ENCODE assay signal across 8 mouse cellular contexts in genomic region chr1:51333557-51334285, GRCm38 (mm10). TPM values are rescaled to one million over a fixed set of nuclear protein-coding genes. Genes with fewer than 3 reads are reported as not detected.
DNase-seq lines count a peak whose midpoint lies in the region; ATAC-seq and TF ChIP-seq lines count a peak whose summit lies in the region.

No protein-coding gene starts in this region.

- no peaks in the 10 kb centered on the region for H3K27me3 ChIP-seq in heart, embryonic 14.5 days (ENCODE audit: control insufficient read depth, insufficient read depth, low read length)
- H3K27me3 ChIP-seq in liver, embryonic 11.5 days (replicated peaks; ENCODE audit: control insufficient read depth, insufficient read depth, low read length) = no peaks in the 10 kb centered on the region
- no peaks in the 10 kb centered on the region for H3K27me3 ChIP-seq in stomach, embryonic 16.5 days (ENCODE audit: control insufficient read depth, insufficient read depth, low read length)

- TF ChIP-seq CTCF in brain, embryonic 14.5 days (IDR thresholded peaks at IDR 0.05; ENCODE audit: borderline replicate concordance, extremely low read depth, insufficient read depth, insufficient read length) = peak; percentile 80; the same call in 1 of the 2 replicates

- no peak for TF ChIP-seq POLR2A in brain, embryonic 14.5 days (IDR thresholded peaks at IDR 0.05; ENCODE audit: borderline replicate concordance, extremely low read depth, insufficient read depth, insufficient read length, poor library complexity, severe bottlenecking)

- no peaks in the 10 kb centered on the region for H3K36me3 ChIP-seq in heart, embryonic 14.5 days (ENCODE audit: control insufficient read depth, insufficient read depth, low read length)
- no peaks in the 10 kb centered on the region for H3K36me3 ChIP-seq in liver, embryonic 11.5 days (ENCODE audit: control insufficient read depth, insufficient read depth, low read length)
- no peaks in the 10 kb centered on the region for H3K36me3 ChIP-seq in stomach, embryonic 16.5 days (ENCODE audit: control insufficient read depth, insufficient read depth, low read length)

- 7% methylated on average over 18 of the region's 18 CpGs for WGBS in heart, embryonic 14.5 days
- 18% methylated on average over 18 of the region's 18 CpGs for WGBS in liver, embryonic 11.5 days
- 10% methylated on average over 18 of the region's 18 CpGs for WGBS in stomach, embryonic 16.5 days

- peak; percentile 77; the same call in 1 of the 2 replicates for ATAC-seq in heart, embryonic 14.5 days (ENCODE audit: insufficient number of reproducible peaks, insufficient read depth, low FRiP score, low read depth)
- peak; percentile 67 for ATAC-seq in liver, embryonic 11.5 days (replicated peaks; ENCODE audit: low FRiP score)
- ATAC-seq in stomach, embryonic 16.5 days (ENCODE audit: insufficient read depth, low FRiP score) = peak; percentile 77; the same call in 1 of the 2 replicates

- peak overlapping the region; percentile 64 to 75 for H3K27ac ChIP-seq in heart, embryonic 14.5 days (replicated peaks in 1 of 2; ENCODE audit: control insufficient read depth in 1 of 2, insufficient read depth in 1 of 2, low read depth in 2 of 2, low read length in 2 of 2)
- no peak overlapping the region for H3K27ac ChIP-seq in liver, embryonic 11.5 days (ENCODE audit: low read depth, low read length)
- 0 out of 2 replicates have a peak overlapping the region, but pooled peaks have one; percentile 13 for H3K27ac ChIP-seq in stomach, embryonic 16.5 days (ENCODE audit: low read length)

- peak overlapping the region; percentile 78 for H3K4me2 ChIP-seq in heart, embryonic 14.5 days (ENCODE audit: low read length)
- H3K4me2 ChIP-seq in liver, embryonic 11.5 days = peak overlapping the region; percentile 62
- H3K4me2 ChIP-seq in stomach, embryonic 16.5 days (ENCODE audit: low read depth, low read length) = peak overlapping the region; percentile 65

- peak; percentile 49 for DNase-seq in CD4-positive helper T cell, adult 2 months (ENCODE audit: low read depth, low spot score)
- DNase-seq in brain, embryonic 14.5 days (ENCODE audit: low read depth) = peak; percentile 96
- DNase-seq in fibroblast of lung, adult 2 months (ENCODE audit: low read depth) = peak; percentile 61
- DNase-seq in kidney, postnatal 10 days = peak; percentile 92
- DNase-seq in liver, embryonic 11.5 days (ENCODE audit: low spot score) = peak; percentile 64
- DNase-seq in naive thymus-derived CD4-positive, alpha-beta T cell, adult 2 months (ENCODE audit: low read depth) = peak; percentile 77

- H3K9ac ChIP-seq in heart, embryonic 14.5 days (ENCODE audit: low read length) = peak overlapping the region; percentile 70
- no peak overlapping the region for H3K9ac ChIP-seq in liver, embryonic 11.5 days (ENCODE audit: low read depth, low read length)
- peak overlapping the region; percentile 58 for H3K9ac ChIP-seq in stomach, embryonic 16.5 days (ENCODE audit: low read length)

- peaks cover 7 to 12% of the 10 kb centered on the region in 2 experiments; a peak in 2 of 4 replicates for H3K4me1 ChIP-seq in heart, embryonic 14.5 days (ENCODE audit: control insufficient read depth in 2 of 2, insufficient read depth in 2 of 2, low read length in 2 of 2)
- no peaks in the 10 kb centered on the region for H3K4me1 ChIP-seq in liver, embryonic 11.5 days (replicated peaks; ENCODE audit: control insufficient read depth, insufficient read depth, low read length)
- peaks cover 8% of the 10 kb centered on the region for H3K4me1 ChIP-seq in stomach, embryonic 16.5 days (ENCODE audit: control insufficient read depth, insufficient read depth, low read length)

- H3K4me3 ChIP-seq in heart, embryonic 14.5 days (ENCODE audit: control insufficient read depth in 1 of 2, insufficient read depth in 1 of 2, low read depth in 1 of 2, low read length in 2 of 2) = peak overlapping the region; percentile 45 to 57
- H3K4me3 ChIP-seq in liver, embryonic 11.5 days (ENCODE audit: low read depth, low read length) = peak overlapping the region; percentile 20; the same call in 1 of the 2 replicates
- peak overlapping the region; percentile 42 for H3K4me3 ChIP-seq in stomach, embryonic 16.5 days (replicated peaks; ENCODE audit: low read length)

- no peaks in the 10 kb centered on the region for H3K9me3 ChIP-seq in heart, embryonic 14.5 days (ENCODE audit: control insufficient read depth, low read length)
- H3K9me3 ChIP-seq in liver, embryonic 11.5 days (ENCODE audit: control insufficient read depth, low read length) = no peaks in the 10 kb centered on the region
- no peaks in the 10 kb centered on the region for H3K9me3 ChIP-seq in stomach, embryonic 16.5 days (replicated peaks; ENCODE audit: control insufficient read depth, low read length)

RNA-seq across cellular contexts. Expression of gene Cavin2, which starts 44.8 kb away (rescaled TPM):
- 2.6 and 4.5 TPM in 2 replicates for polyA plus RNA-seq in brain, embryonic 14.5 days (2012; rRNA removed)
- polyA plus RNA-seq in heart, embryonic 14.5 days (2014; fragmentation: Nextera tagmentation; extraction: Ambion mirVana) = 216 and 221 TPM in 2 replicates
- 31.1 and 34.5 TPM in 2 replicates for polyA plus RNA-seq in liver, embryonic 11.5 days (2014; fragmentation: Nextera tagmentation; extraction: Ambion mirVana)
- 91.8 and 97.7 TPM in 2 replicates for polyA plus RNA-seq in stomach, embryonic 16.5 days (2015; fragmentation: Nextera tagmentation; extraction: Ambion mirVana)
